Mouse (Mus musculus): Measurements from ENCODE around the gene Car5a.

The Car5a gene

DNA sequence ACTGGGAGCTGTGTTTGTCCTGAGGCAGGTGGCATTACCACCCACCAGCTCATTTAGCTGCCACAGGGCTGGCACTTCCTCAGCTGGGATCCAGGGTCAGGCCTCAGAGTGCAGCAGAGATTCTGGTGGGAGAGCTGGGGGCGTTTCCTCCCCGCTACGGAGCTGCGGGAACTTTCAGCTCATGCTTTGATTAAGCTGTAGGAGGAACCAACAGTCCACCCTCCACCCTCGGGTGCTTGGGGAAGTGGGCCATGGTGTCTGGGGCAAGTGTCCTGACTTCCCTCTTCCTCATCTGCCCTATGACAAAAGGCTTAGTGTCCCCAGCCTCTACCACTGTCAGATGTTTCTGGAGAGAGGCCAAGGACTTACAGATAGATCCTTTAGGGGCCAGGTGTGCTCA is 67.5 kb downstream of the Car5a start:
- DNase-seq: no peak

DNA sequence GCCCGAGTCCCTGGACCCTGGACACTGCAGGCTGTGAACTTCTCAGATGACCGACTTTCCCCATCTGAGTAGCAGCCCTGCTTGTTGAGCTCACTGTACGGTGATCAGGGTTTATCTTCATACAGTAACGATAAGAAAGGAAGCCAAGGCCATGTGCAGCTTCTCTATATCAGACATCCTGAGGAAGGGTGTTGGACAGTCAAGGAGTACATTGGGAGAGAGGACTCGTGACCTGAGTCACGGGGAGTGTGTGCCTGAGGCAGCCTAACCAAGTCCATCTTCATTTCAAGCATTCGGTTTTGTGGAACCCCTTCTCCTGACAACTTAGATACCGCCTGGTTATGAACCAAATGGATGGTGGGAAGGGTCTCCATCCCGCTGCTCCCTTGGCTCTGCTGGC is 69.2 kb downstream of the Car5a start:
- no peak for DNase-seq

DNA sequence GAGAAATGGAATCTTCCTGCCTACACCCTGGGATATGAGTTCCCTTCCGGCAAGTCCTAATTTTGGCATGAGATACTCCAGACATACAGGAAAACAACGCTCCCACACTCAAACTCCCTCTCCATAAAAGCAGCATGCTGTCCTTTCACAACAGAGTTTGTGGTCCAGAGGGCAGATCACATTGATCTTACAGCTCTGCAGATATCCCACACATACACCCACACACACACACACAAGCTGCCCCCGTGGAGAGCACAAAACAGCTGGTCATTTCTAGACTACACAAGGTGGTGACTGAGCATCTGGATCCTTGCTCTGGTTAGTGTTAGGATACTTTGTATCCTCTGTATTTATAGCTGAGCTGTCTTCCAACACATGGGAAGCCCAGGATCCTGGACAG is 69.7 kb downstream of the Car5a start:
- no peak for DNase-seq

DNA sequence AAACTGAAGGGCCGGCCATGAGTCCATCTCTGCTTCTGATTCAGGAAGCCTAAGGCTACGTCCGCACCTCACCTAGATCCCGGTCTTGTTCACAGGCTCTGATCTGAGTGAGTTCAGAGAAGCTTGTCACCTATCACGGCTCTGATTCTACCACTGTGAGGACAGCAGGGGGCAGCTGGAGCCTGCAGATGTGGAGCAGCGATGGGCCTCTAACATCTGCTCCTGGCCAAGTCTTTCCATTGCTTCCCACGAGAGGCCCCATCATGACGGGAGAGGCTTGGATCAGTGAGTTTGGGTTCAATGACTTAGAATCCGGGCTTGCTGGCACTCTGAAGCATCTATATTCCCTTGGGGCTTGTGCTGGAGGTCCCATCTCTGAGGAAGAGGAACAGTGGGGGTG is 70.7 kb downstream of the Car5a start:
- DNase-seq: no peak

DNA sequence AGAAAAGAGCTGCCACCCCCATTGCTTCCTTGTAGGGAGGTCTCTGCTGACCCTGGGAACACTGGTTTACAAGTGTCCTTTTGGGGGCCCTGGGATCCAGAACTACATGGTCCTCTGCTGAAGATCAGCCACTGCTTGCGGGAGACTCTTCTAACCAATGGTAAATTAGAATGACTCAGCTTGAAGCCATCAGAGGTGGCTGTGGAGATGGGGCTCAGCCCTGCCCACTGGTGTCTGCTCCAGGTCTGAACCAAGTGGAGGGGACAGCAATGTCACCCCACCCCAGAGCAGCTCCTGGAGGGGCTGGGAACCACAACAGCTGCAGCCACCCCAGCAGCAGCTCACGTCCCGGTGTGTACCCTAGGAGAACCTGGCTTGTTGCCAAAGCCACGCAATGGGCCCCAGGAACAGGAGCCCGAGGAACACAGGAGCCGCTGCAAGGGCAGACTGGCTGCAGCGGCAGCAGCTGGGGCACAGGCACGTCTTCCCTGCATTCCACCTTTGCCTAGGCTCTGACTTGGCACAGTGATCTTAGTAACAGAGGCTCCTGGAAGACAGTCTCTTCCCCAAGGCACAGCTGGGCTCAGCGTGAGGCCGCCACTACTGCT is 72.8 kb downstream of the Car5a start:
- DNase-seq: no peak

DNA sequence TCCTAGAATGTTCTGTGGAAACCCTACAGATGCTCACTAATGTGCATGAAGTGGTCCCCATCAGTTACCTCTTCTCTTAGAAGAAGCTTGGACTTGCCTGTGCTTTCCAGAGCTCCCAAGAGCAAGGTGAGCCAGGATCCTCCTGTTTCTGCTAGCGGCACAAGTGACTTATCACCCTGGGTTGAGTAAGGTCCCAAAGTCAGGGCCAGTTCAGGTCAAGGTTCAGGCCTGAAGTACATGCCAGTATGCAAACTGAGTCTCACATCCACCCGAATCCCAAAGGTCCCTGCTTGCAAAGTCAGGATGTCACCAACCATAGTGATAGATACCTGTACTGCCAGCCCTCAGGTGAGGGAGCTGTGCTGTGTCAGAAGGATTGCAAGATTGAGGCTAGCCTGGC is 74.5 kb downstream of the Car5a start:
- no peak for DNase-seq

DNA sequence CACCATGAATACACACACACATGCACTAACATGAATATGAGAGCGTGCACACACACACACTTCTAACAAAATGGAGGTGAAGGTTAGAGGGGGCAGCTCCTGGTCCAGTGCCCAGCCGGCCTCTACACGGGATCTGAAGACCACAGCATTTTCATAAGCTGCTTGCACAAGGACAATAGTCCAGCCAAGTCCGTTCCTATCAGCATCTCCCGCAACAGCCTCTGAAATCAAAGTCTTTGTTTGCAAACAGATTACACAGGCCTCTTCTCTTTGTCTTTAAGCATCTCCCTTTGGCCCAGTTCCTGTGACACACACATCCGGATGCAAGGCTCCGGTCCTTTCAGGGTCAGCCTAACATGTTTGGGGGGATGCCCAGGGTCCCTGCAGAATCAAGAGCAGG is 75.8 kb downstream of the Car5a start:
- DNase-seq: no peak

DNA sequence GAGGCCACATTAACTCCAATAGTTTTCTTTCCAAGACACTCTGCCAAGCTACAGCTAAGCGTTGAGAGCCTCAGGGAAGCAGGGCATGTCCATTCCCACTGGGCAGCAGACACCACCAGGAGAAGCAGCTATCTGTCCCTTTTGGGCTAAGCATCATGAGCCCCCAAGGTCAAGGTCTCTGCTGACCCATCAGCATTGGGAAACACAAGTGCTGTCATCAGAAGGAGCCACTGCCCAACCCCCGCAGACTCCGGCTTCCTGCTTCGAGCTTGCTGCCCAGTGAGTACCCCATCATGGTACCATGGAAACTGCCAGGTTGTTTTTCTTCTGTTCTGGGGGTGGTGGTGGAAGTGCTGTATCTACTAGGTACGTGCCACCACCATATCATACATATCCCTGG is 76.5 kb downstream of the Car5a start:
- DNase-seq: no peak
